Mouse (Mus musculus) kidney, adult 2 months (tissue): ENCODE measurements around the gene Ube2g1. TPM values are rescaled to one million over a fixed set of nuclear protein-coding genes. Genes with fewer than 3 reads are reported as not detected.
A peak's percentile ranks its signal among the peaks of the same experiment; 100 is the strongest.

Experiments
- DNase-seq: peaks from one replicate; pipeline ENCODE4 v3.0.0; 2021
- H3K27ac ChIP-seq: fragments of 200-500 bp; 2 replicates; pipeline ENCODE4 v1.5.1; 2012; ENCODE audit warnings: low read depth, low read length, control low read depth, inconsistent platforms; ENCODE audit not compliant: insufficient read depth
- H3K27me3 ChIP-seq: fragments of 200-500 bp; replicated peaks from 2 replicates; pipeline ENCODE4 v1.6.1; 2012; ENCODE audit warnings: mild to moderate bottlenecking, moderate library complexity, low read length, inconsistent platforms; ENCODE audit not compliant: control insufficient read depth, insufficient read depth
- H3K36me3 ChIP-seq: fragments of 200-500 bp; 2 replicates; pipeline ENCODE4 v1.6.1; 2012; ENCODE audit warnings: mild to moderate bottlenecking, moderate library complexity, low read length, inconsistent platforms; ENCODE audit not compliant: control insufficient read depth, insufficient read depth
- H3K4me1 ChIP-seq: fragments of 200-500 bp; 2 replicates; pipeline ENCODE4 v1.6.1; 2011; ENCODE audit warnings: low read length; ENCODE audit not compliant: control insufficient read depth, insufficient read depth
- H3K4me3 ChIP-seq: fragments of 200-500 bp; 2 replicates; pipeline ENCODE4 v1.5.1; 2011; ENCODE audit warnings: mild to moderate bottlenecking, low read depth, low read length, control low read depth; ENCODE audit not compliant: insufficient read depth
- CTCF ChIP-seq: fragments of 200-500 bp; conservative IDR thresholded peaks from 2 replicates; pipeline ENCODE4 v1.5.1; 2011; ENCODE audit warnings: low read depth, mild to moderate bottlenecking, control low read depth, low read length, moderate library complexity, mixed read lengths; ENCODE audit not compliant: insufficient read depth, insufficient read length
- POLR2A ChIP-seq: fragments of 200-500 bp; IDR thresholded peaks from one replicate; pipeline ENCODE4 v1.6.1; 2011; ENCODE audit warnings: low read depth, low read length, control low read depth
- WGBS: fragments of 180-500 bp; shearing (Covaris S2); methylation state at CpG from one replicate; pipeline ENCODE4 v1.1.7; 2018; 5-methylcytosine and 5-hydroxymethylcytosine counted together
- polyA plus RNA-seq: library from polyadenylated mRNA; depleted of rRNA; stranded (reverse); fragments of >200 nt; gene quantifications from 2 replicates; pipeline ENCODE4 v1.2.3, GENCODE M21; 2012; rRNA removed

The Ube2g1 gene
- polyA plus RNA-seq, result 8.4 and 8.9 TPM in 2 replicates

DNA sequence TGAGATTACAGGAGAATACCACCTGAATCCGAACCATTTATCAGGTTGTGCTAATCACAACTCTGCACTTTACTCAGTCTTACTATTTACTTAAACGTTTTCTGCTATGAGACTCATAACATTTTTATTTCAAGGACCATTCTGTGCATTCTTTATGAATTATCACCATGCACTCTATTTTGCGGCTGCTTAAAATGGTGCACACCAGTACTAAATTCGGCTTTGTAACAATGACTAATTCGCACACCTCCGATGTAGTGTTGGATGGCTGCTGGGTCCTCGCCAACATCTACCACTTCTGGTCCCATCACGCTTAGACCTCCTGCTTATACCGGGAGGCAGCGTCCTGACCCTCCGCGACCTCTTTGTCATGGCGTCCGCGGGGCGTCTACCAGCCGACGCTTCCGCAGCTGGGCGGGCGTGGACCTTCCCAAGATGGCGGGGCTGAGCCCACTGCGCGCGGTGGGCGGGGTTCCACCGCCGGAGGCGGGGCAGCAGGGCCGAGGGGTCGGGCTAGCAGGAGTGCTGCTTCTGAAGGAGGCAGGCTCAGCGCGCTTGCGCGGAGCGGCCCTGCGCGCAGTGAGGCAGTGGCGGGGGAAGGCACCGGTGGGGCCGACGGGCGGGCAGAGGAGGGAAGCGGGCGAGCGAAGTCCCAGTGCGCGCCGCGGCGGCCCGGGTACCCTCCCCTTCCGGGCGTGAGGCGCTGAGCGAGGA, at the start of gene Ube2g1:
TSS of gene Ube2g1 (plus strand) at position 590 of the 714 bp plus-strand sequence.
- TF ChIP-seq CTCF (no peak), POLR2A (peak; percentile 25)
- 2% methylated on average over 56 of the region's 56 CpGs for WGBS
- Histone ChIP-seq H3K4me1 (peaks cover 7% of the 10 kb centered on the region; the same call in 1 of the 2 replicates), H3K27ac (peak within 1 kb of the TSS; percentile 96), H3K36me3 (no peaks in the 10 kb centered on the region), H3K27me3 (no peaks in the 10 kb centered on the region), H3K4me3 (peak within 1 kb of the TSS; percentile 88)
- DNase-seq, result peak; percentile 99

DNA sequence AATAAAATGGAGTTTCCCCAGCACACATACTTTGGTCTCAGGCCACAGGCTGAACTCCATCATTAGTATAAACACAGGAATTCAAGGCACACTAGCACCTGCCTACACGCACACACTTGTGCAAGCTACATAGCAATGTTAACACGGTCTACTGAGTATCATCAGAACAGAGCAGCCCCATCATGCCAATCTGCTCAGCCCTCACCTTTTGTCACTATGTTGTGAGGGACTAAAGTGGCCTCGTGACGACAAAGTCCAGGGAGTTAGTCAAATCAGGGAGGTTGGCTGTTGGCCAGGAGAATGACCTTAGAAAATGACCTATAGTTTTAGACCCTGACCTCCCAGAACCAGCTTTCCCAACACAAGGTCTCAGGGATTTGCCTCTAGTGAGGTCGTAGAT, 48.9 kb upstream of the Ube2g1 start:
- Histone ChIP-seq H3K4me3 (no peak overlapping the region), H3K4me1 (no peaks in the 10 kb centered on the region), H3K27ac (no peak overlapping the region), H3K27me3 (no peaks in the 10 kb centered on the region), H3K36me3 (no peaks in the 10 kb centered on the region)
- WGBS, result 51% methylated on average over 5 of the region's 5 CpGs
- TF ChIP-seq CTCF (no peak), POLR2A (no peak)
- no peak for DNase-seq

DNA sequence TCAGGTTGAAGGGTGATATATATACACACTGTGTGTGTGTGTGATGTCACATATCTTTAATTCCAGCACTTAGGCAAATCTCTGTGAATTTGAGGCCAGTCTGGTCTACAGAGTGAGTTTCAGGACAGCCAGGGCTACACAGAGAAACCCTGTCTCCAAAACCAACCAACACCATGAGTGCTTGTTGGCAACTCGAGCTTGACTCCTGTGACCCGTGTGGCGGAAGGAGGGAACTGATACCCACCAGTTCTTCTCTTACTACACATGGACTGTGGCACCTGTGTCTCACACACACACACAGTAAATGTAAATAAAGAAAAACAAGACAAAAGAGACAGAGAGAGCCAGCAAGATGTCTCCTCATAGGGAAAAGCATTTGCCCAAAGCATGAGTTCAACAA, 46.4 kb upstream of the Ube2g1 start:
- H3K4me3 ChIP-seq, result no peak overlapping the region
- TF ChIP-seq POLR2A (no peak), CTCF (no peak)
- H3K27ac ChIP-seq, result no peak overlapping the region
- WGBS, result 72% methylated on average over 3 of the region's 3 CpGs
- no peaks in the 10 kb centered on the region for H3K36me3 ChIP-seq
- DNase-seq, result no peak
- no peaks in the 10 kb centered on the region for H3K27me3 ChIP-seq
- H3K4me1 ChIP-seq, result no peaks in the 10 kb centered on the region

DNA sequence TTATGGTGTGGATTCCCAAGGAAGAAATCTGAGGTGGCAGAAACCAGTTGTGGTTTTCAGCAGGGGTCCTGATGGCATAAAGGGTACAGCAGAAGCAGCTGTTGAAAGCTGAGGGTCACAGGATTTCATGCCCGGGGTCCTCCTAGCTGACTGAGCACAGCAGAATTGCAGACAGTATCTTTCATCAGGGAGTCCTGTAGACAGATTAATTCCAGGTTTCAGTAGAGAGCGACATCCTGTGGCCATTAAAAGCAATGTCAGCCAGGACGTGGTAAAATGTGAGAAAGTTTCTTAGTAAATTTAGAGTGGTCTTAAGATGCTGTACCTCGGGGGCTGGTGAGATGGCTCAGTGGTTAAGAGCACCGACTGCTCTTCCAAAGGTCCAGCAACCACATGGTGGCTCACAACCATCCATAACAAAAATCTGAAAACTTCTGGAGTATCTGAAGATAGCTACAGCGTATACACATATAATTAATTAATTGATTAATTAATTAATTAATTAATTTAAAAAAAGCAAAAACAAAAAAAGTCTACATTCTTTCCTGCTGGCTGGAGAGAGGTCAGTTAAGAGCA, 42.8 kb upstream of the Ube2g1 start:
- TF ChIP-seq CTCF (peak; percentile 44), POLR2A (no peak)
- H3K27ac ChIP-seq, result no peak overlapping the region
- DNase-seq, result peak; percentile 55

DNA sequence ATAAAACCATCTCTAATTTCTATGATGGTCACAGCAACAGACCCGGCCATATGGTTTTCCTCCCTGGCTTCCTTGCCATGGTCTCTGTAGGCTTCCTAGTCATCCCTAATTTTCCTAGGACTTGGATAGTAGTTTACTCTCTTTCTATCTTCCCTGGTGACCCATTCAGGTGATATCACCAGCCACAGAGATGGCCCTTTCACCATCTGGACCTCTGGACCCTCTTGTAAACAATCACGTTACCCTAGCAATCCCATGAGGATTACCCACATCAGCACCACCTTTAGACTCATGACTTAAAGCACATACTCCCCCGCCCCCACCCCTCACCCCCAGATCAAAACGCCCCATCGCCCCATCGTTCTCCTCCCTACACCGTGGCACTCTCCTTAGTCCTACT, 40.8 kb upstream of the Ube2g1 start:
- DNase-seq, result no peak
- Histone ChIP-seq H3K27me3 (no peaks in the 10 kb centered on the region), H3K27ac (no peak overlapping the region), H3K4me1 (peaks cover 2% of the 10 kb centered on the region; the same call in 1 of the 2 replicates), H3K36me3 (no peaks in the 10 kb centered on the region), H3K4me3 (no peak overlapping the region)
- 64% methylated on average over 7 of the region's 7 CpGs for WGBS
- TF ChIP-seq CTCF (no peak), POLR2A (no peak)

More for the DNA sequence above, 42.8 kb upstream of the Ube2g1 start:
- Histone ChIP-seq H3K4me1 (no peaks in the 10 kb centered on the region), H3K4me3 (no peak overlapping the region), H3K36me3 (no peaks in the 10 kb centered on the region), H3K27me3 (no peaks in the 10 kb centered on the region)
- WGBS, result 17% methylated on average over 6 of the region's 6 CpGs

DNA sequence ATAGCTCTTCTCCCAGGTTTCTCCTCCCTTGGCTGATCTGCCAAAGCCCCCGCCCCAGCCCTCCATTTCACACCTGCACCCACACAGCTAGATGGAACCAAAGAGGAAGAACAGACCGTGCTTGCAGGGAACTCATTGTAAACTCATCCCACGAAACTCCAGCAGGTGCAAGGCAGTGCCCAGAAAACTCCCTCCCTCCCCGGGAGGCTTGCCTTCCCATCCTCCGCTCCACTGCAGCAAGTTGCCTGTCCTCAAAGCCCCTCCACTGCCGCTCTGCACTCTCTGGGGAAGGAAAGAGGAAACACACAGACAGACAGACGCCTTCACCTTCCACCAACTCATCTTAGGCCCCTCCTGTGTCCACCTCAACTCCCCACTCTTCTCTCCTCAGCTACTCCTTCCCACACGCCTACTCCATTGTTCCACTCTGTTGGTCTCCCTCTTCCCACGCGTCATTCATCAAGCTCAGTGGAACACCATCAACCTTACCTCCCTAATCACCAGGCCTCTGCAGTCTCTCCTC, 40.2 kb upstream of the Ube2g1 start:
- peaks cover 2% of the 10 kb centered on the region; the same call in 1 of the 2 replicates for H3K4me1 ChIP-seq
- no peaks in the 10 kb centered on the region for H3K36me3 ChIP-seq
- TF ChIP-seq POLR2A (no peak), CTCF (no peak)
- H3K27ac ChIP-seq, result no peak overlapping the region
- DNase-seq, result no peak
- WGBS, result 39% methylated on average over 10 of the region's 10 CpGs
- H3K4me3 ChIP-seq, result no peak overlapping the region
- no peaks in the 10 kb centered on the region for H3K27me3 ChIP-seq

DNA sequence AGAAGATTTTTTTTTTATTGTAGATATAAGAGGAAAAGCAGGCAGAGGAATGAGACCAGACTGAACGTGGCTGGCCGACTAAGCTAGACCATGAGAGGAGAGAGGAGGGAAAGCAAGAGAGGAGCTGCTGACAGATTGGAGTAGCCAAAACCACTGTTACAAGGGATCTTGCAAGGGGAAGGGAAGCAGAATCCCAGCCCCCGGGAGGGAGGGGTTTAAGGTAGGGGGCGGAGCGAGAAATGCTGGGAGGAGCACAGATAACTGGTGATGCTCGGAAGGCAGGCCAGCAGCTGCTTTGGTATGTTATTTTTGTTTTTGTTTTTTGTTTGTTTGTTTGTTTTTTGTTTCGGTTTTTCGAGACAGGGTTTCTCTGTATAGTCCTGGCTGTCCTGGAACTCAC, 38.0 kb upstream of the Ube2g1 start:
- H3K27me3 ChIP-seq, result no peaks in the 10 kb centered on the region
- no peak for DNase-seq
- TF ChIP-seq POLR2A (no peak), CTCF (no peak)
- H3K27ac ChIP-seq, result no peak overlapping the region
- WGBS, result 66% methylated on average over 8 of the region's 8 CpGs
- H3K36me3 ChIP-seq, result no peaks in the 10 kb centered on the region
- no peak overlapping the region for H3K4me3 ChIP-seq
- H3K4me1 ChIP-seq, result peaks cover 2% of the 10 kb centered on the region; the same call in 1 of the 2 replicates
